Mouse (Mus musculus): Measurements from ENCODE around the gene Tas2r134.

DNA sequence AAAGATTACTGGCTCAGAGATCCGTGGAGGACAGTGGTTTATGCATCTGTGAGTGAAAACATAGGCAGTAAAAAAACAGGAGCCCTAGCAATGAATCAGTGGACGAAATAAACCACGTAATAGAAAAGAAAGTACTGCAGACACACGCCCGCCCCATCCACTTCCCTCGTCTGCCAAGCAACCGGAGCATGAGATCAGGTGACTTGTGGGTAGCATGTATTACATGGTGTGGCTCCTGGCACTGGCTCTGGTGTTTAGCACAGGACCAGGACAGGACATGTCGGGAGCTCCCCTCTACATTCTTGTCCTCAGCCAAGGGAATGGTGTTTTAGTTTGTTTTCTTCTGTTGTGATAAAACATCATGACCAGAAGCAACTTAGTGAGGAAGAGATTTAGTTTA is 26.4 kb upstream of the Tas2r134 start:
- TF ChIP-seq GATA1 (IDR thresholded peaks at IDR 0.05; ENCODE audit: borderline replicate concordance, low read length) (no peak), FLI1 (IDR thresholded peaks at IDR 0.05; ENCODE audit: low read length) (no peak)
